Mouse (Mus musculus) limb, embryonic 12.5 days (tissue): Measurements from ENCODE around the gene Szrd1. TPM values are rescaled to one million over a fixed set of nuclear protein-coding genes. Genes with fewer than 3 reads are reported as not detected.

Experiments
- ATAC-seq: fragments of 200-750 bp; cut with Nextera tagmentation; 2 replicates; pipeline ENCODE4 v1.8.0; 2017; ENCODE audit warnings: low read depth, moderate TSS enrichment; ENCODE audit not compliant: insufficient number of reproducible peaks, insufficient read depth, low FRiP score, low TSS enrichment
- H3K27ac ChIP-seq: fragments of 300-500 bp; sonication (generic); 2 replicates; pipeline ENCODE4 v1.5.1; 2016; ENCODE audit warnings: mild to moderate bottlenecking, moderate library complexity
- H3K27me3 ChIP-seq: fragments of 300-500 bp; sonication (generic); 2 replicates; pipeline ENCODE4 v1.6.1; 2016; ENCODE audit warnings: mild to moderate bottlenecking, moderate library complexity
- H3K36me3 ChIP-seq: fragments of 300-500 bp; sonication (generic); 2 replicates; pipeline ENCODE4 v1.6.1; 2016; ENCODE audit warnings: mild to moderate bottlenecking, moderate library complexity
- H3K4me1 ChIP-seq: fragments of 300-500 bp; sonication (generic); replicated peaks from 2 replicates; pipeline ENCODE4 v1.6.1; 2016
- H3K4me2 ChIP-seq: fragments of 300-500 bp; sonication (generic); 2 replicates; pipeline ENCODE4 v1.6.1; 2016; ENCODE audit warnings: mild to moderate bottlenecking, moderate library complexity
- H3K4me3 ChIP-seq: fragments of 300-500 bp; sonication (generic); replicated peaks from 2 replicates; pipeline ENCODE4 v1.5.1; 2016; ENCODE audit warnings: mild to moderate bottlenecking
- H3K9ac ChIP-seq: fragments of 300-500 bp; sonication (generic); replicated peaks from 2 replicates; pipeline ENCODE4 v1.6.1; 2016; ENCODE audit warnings: mild to moderate bottlenecking, moderate library complexity
- H3K9me3 ChIP-seq: fragments of 300-500 bp; sonication (generic); 2 replicates; pipeline ENCODE4 v1.6.1; 2016; ENCODE audit warnings: mild to moderate bottlenecking, moderate library complexity
- WGBS: fragments of 180-500 bp; shearing (Covaris S2); methylation state at CpG from one replicate; pipeline ENCODE4 v1.1.7; 2016; 5-methylcytosine and 5-hydroxymethylcytosine counted together
- polyA plus RNA-seq: library from polyadenylated mRNA; unstranded; fragments of >200 nt; fragmentation: Nextera tagmentation; extraction: Ambion mirVana; gene quantifications from 2 replicates; pipeline ENCODE4 v1.2.1, GENCODE M21; 2016

Szrd1 gene
- polyA plus RNA-seq, 1 experiment from 2014 or later: 34.2 TPM

DNA sequence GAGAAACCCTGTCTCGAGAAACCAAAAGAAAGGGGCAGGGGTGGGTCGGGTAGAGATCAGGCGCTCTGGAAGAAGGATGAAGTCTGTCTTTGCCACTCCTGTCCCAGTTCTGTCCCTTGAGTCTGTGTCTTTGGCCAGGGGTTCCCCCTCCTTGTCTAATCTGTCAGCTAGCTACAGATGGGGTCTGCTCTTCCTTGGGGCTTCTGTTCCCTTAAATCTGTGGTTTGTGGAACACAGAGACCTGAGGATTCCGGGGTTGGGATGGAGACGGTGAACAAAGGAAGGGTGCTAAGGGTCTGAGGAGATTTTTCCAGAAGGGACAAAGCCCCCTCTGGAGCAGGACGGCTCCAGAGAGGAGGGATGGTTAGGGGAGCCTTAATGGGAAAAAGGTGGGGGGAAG, 51.5 kb downstream of the Szrd1 start, which contains the start of gene Spata21:
Spata21 (plus strand) TSS at position 301 of the 400 bp plus-strand sequence.
- ATAC-seq: no peak
- H3K27ac ChIP-seq: no peak within 1 kb of the TSS

DNA sequence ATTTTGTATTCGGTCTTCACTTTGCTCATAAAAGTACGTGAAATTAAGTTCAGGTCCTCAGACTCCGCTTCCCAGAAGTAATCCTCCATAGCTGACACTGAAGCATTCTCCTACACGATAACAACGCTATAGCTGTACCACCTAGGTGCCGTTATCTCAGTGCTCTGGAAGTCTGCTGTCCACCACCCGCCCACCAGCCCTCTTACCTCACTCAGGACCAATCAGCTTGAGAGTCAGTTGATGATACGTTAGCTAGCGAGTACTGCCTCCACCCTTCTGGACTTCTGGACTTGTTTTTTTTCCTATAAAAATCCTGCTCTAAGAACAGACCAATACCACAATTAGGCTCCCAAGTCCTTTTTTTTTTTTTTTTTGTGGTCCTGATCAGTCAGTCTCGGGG, 52.7 kb downstream of the Szrd1 start:
- Histone ChIP-seq H3K36me3 (no peaks in the 10 kb centered on the region), H3K9me3 (0 out of 2 replicates have a peak, but pooled peaks cover 5% of the 10 kb centered on the region), H3K27me3 (no peaks in the 10 kb centered on the region), H3K4me3 (no peak overlapping the region), H3K9ac (no peak overlapping the region), H3K4me1 (no peaks in the 10 kb centered on the region), H3K4me2 (no peak overlapping the region), H3K27ac (no peak overlapping the region)
- WGBS: 69% methylated on average over 10 of the region's 10 CpGs
- ATAC-seq: no peak

More for the DNA sequence above, 51.5 kb downstream of the Szrd1 start, which contains the start of gene Spata21:
- H3K4me1 ChIP-seq: no peaks in the 10 kb centered on the region
- WGBS: 63% methylated on average over 6 of the region's 6 CpGs
- no peaks in the 10 kb centered on the region for H3K36me3 ChIP-seq
- H3K9ac ChIP-seq: no peak within 1 kb of the TSS
- no peak within 1 kb of the TSS for H3K4me2 ChIP-seq
- 0 out of 2 replicates have a peak, but pooled peaks cover 5% of the 10 kb centered on the region for H3K9me3 ChIP-seq
- no peaks in the 10 kb centered on the region for H3K27me3 ChIP-seq
- no peak within 1 kb of the TSS for H3K4me3 ChIP-seq

DNA sequence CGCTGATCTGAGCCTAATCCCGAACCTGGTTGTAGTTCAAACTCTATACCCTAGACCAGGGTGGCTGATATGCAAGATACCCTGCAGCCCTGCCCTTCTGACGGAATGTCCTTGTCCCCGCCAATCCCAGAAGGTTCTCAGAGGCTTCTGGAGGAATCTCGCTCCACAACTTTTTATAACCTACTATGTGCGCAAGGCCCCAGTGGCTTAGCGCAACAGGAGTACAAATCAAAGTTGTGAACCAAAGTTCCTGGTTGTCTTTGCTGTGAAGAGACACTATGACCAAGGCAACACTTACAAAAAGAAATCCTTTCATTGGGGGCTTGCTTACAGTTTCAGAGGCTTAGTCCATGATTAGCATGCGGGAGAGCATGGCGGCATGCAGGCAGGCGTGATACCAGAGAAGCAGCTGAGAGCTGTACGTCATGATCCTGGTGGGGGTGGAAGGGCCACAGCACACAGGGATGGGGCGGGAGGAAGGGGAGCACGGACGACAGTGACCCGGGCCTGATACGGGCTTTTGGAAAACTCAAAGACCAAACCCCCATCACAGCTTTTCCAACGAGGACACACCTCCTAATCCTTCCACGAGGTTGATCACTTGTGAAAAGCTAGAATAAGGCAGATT, 61.0 kb downstream of the Szrd1 start:
- Histone ChIP-seq H3K9me3 (peaks cover 7% of the 10 kb centered on the region; the same call in 1 of the 2 replicates), H3K27me3 (no peaks in the 10 kb centered on the region), H3K9ac (no peak overlapping the region), H3K4me3 (peak overlapping the region; percentile 92), H3K4me2 (no peak overlapping the region; the same call in 1 of the 2 replicates), H3K36me3 (peaks cover 23% of the 10 kb centered on the region), H3K4me1 (peaks cover 10% of the 10 kb centered on the region), H3K27ac (no peak overlapping the region)
- ATAC-seq: no peak
- WGBS: 73% methylated on average over 18 of the region's 18 CpGs

DNA sequence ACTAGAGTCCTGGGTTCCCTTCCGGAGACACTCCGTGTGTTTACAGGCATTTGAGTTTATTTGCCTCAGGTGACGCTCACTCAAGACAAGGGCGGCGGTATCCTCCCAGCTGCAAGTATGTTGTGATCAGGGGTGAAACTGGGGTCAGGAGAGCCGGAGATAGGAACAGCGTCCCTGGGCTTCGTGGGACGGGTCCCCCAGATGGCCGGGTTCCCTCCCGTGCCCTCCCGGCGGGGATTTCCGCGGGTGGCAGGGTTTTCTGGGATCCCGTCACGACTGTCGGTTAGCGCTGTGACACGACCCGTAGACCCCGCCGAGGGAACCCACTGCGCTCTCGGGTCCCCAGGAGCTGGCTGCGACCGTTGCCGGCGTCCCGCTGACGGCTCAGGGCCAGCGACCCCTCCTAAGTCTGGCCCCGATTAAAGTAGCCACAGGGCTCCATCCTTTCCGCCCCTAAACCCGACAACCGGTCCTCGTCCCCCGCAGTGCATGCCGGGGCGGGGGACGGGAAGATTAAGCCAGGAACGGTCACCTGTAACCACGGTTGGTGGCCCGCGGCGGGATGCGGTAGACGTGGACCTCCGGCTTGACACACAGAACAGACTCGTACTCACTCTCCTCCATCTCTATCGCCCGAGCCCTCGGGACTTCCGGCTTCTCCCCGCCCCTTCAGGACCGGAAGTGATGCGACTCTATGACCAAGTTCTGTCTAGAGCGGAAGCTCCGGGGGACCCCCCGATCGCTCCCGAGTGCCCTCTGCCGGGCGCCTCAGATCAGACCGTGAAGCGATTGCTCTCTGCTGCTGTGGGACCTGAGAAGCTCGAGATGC, 61.7 kb downstream of the Szrd1 start, which contains the start of gene Necap2:
Necap2 (minus strand) TSS at position 677 of the 829 bp plus-strand sequence.
- under 1% methylated on average over 67 of the region's 67 CpGs for WGBS
- 0 out of 2 replicates have a peak within 1 kb of the TSS, but pooled peaks have one; percentile 56 for H3K27ac ChIP-seq
- ATAC-seq: peak; percentile 85
- H3K4me1 ChIP-seq: peaks cover 10% of the 10 kb centered on the region
- H3K9ac ChIP-seq: peak within 1 kb of the TSS; percentile 90
- peak within 1 kb of the TSS; percentile 96 for H3K4me2 ChIP-seq
- peak within 1 kb of the TSS; percentile 92 for H3K4me3 ChIP-seq
- H3K9me3 ChIP-seq: peaks cover 3% of the 10 kb centered on the region; the same call in 1 of the 2 replicates
- peaks cover 31% of the 10 kb centered on the region for H3K36me3 ChIP-seq
- no peaks in the 10 kb centered on the region for H3K27me3 ChIP-seq

DNA sequence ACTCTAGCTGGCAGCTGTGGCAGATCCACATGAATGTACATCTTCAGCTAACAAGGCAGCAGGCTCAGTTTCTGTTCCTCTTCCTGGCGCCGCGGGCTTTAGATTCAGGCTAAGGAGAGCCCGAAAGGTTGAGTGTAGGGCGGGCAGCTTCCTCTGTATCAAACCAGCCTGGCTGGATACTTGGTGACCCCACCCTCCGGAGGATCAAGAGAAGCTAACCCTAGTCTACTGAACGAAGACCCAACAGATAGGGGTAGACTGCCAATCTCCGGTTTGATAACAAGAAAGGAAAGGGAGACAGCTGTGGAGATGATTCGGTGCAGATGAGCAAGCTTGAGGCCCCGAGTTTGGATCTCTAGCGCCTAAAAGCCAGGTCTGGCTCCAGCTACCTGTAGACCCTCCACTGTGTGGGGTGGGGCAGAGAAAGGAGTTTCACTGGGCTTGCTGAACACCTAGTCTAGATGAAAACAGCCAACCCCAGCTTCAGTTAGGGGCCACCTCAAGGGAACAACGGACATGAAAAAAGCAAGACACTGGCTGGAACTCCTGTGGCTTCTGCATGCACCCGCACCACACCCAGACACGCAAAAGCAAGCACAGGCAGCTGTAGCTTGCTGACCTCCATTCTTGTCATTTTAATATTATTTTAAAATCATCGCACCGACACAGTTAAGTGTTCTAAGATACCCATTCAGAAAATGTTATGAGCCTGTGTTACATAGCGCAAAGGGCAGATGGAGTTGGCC, 62.6 kb downstream of the Szrd1 start:
- Histone ChIP-seq H3K27me3 (no peaks in the 10 kb centered on the region), H3K4me2 (peak overlapping the region; percentile 96), H3K9ac (peak overlapping the region; percentile 90), H3K27ac (no peak overlapping the region), H3K4me3 (peak overlapping the region; percentile 92), H3K9me3 (peaks cover 3% of the 10 kb centered on the region; the same call in 1 of the 2 replicates), H3K4me1 (peaks cover 10% of the 10 kb centered on the region), H3K36me3 (peaks cover 40% of the 10 kb centered on the region)
- no peak for ATAC-seq
- 85% methylated on average over 17 of the region's 17 CpGs for WGBS

DNA sequence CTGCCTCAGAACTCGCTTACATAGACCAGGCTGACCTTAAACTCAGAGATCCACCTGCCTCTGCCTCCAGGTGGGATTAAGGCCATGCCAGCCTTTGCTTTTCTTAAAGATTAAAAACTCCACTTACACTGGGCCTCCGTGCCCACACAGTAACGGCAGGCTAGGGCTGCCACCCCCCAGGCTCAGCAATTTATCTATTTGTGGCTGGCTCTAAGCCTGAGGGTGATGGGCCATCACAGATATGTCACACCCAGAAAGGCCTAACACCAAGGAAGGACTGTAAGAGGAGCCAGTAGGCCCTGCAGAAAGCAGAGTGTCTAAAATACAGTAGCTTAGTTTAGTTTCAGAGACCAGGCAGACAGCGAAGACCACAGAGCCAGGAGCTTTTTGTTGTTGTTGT, 65.5 kb downstream of the Szrd1 start:
- 95% methylated on average over 4 of the region's 4 CpGs for WGBS
- no peaks in the 10 kb centered on the region for H3K27me3 ChIP-seq
- H3K4me3 ChIP-seq: no peak overlapping the region
- no peak overlapping the region for H3K27ac ChIP-seq
- no peak for ATAC-seq
- peaks cover 68% of the 10 kb centered on the region for H3K36me3 ChIP-seq
- H3K4me1 ChIP-seq: peaks cover 10% of the 10 kb centered on the region
- no peak overlapping the region for H3K9ac ChIP-seq
- H3K4me2 ChIP-seq: no peak overlapping the region
- no peaks in the 10 kb centered on the region for H3K9me3 ChIP-seq

DNA sequence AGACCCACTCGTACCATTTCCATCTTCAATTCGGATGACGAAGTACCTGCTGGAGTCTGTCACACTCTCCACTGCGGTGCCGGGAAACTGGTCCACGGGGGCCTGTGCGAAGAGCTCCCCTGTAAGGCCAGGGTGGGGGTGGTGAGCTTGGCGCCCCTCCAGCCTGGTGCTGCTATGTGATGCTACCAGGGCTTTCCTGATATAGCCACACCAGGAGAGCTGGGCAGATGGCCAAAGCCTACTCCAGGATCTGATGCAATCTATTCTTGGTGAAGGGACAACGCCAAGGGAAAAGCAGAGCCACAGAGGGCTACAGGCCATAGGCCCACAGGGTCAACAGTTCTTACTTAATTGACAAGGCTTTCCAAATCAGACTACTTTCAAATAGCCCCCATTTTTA, 65.9 kb downstream of the Szrd1 start:
- H3K27ac ChIP-seq: no peak overlapping the region
- no peak overlapping the region for H3K4me3 ChIP-seq
- no peak for ATAC-seq
- peaks cover 73% of the 10 kb centered on the region for H3K36me3 ChIP-seq
- 92% methylated on average over 9 of the region's 9 CpGs for WGBS
- no peak overlapping the region for H3K9ac ChIP-seq
- H3K4me2 ChIP-seq: no peak overlapping the region
- H3K9me3 ChIP-seq: no peaks in the 10 kb centered on the region
- H3K4me1 ChIP-seq: peaks cover 10% of the 10 kb centered on the region
- H3K27me3 ChIP-seq: no peaks in the 10 kb centered on the region

DNA sequence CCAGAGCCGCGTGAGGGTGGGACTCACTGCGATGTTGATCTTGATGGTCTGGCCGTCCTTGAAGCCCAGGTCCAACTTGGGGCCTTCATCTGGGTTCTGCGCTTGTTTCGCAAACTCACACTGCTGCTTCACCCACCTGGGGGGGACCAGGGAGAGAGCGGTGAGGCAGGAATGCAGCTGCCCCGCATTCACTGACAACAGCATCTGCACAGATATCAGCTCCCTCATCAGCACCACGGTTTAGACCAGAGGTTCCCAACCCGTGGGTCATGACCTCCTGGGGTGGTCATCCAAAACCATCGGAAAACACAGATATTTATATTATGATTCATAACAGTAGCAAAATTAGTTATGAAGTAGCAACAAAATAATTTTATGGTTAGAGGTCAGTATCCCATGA, 67.1 kb downstream of the Szrd1 start:
- H3K4me3 ChIP-seq: no peak overlapping the region
- WGBS: 94% methylated on average over 11 of the region's 11 CpGs
- H3K4me1 ChIP-seq: peaks cover 9% of the 10 kb centered on the region
- no peak overlapping the region for H3K4me2 ChIP-seq
- H3K9me3 ChIP-seq: no peaks in the 10 kb centered on the region
- peaks cover 85% of the 10 kb centered on the region for H3K36me3 ChIP-seq
- H3K27ac ChIP-seq: no peak overlapping the region
- H3K27me3 ChIP-seq: no peaks in the 10 kb centered on the region
- ATAC-seq: no peak
- no peak overlapping the region for H3K9ac ChIP-seq

DNA sequence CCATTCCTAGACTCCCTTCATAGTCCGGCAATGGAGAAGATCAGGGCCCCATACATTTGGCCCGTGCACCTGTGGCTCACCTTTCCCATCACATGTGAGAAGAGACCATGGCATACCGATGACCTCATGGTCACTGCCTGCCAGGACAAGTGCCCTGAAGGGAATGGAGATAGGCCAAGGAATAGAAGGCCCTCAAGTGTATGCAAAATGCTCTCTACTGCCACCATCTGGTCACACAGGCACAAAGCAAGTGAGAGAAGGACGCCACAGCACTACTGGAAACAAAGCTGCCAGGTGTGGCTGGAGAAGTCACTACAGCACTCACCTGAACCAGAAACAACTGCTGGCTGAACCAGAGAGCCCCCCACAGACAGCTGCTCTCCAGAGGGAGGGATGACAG, 69.8 kb downstream of the Szrd1 start:
- Histone ChIP-seq H3K4me2 (no peak overlapping the region), H3K4me3 (no peak overlapping the region), H3K9me3 (no peaks in the 10 kb centered on the region), H3K4me1 (no peaks in the 10 kb centered on the region), H3K36me3 (peaks cover 96% of the 10 kb centered on the region), H3K27me3 (no peaks in the 10 kb centered on the region), H3K9ac (no peak overlapping the region), H3K27ac (no peak overlapping the region)
- WGBS: 59% methylated on average over 4 of the region's 4 CpGs
- ATAC-seq: no peak

DNA sequence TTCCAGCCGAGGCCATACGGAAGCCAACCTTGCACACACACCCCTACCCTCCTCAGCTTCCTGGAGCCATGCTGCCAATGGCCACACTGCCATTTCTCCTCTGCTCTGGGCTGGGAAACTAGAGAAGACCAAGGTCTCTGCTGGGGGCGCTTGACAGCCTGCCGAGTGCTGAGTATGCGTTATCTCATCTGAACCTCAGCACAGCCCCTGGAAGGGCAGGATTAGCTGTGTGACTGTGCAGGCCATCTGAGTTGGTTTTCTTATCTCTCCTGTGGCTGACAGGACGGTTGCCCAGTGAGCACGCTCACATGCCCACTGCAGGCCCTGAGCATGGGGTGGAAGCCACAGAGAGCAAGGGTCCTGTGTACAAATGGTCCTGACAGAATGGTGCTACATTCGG, 70.9 kb downstream of the Szrd1 start:
- ATAC-seq: no peak
- peaks cover 89% of the 10 kb centered on the region for H3K36me3 ChIP-seq
- WGBS: 92% methylated on average over 8 of the region's 8 CpGs

More for the DNA sequence above, 70.9 kb downstream of the Szrd1 start:
- no peak overlapping the region for H3K27ac ChIP-seq
- H3K9ac ChIP-seq: no peak overlapping the region
- no peaks in the 10 kb centered on the region for H3K27me3 ChIP-seq
- H3K9me3 ChIP-seq: no peaks in the 10 kb centered on the region
- H3K4me3 ChIP-seq: no peak overlapping the region
- H3K4me2 ChIP-seq: no peak overlapping the region
- H3K4me1 ChIP-seq: no peaks in the 10 kb centered on the region
